Mouse (Mus musculus) liver, postnatal 0 days (tissue): ENCODE data around the gene Jak1.

Experiments used
- CTCF ChIP-seq: sonication (generic); IDR thresholded peaks from 2 replicates; pipeline ENCODE4 v1.5.1; 2016; ENCODE audit warnings: antibody characterized with exemption, low read depth
- EP300 ChIP-seq: IDR thresholded peaks from 2 replicates; pipeline ENCODE4 v1.6.1; 2016; ENCODE audit warnings: antibody characterized with exemption, low read depth, mild to moderate bottlenecking

- TF ChIP-seq CTCF (no peak), EP300 (no peak)
Measured at GRCm38 (mm10) chr4:101194170-101194569, 70.9 kb downstream of the Jak1 start.
